Mouse (Mus musculus): Measurements from ENCODE around the gene Wdfy3.
"Not testable (repeated sequence)": the region's sequence is repeated elsewhere in the genome, so short reads cannot be mapped to it uniquely, and the experiment has no call there.

Gene Wdfy3

GRCm38 (mm10) chr5:102069767-102070413 is at the start of gene Wdfy3:
Gene Wdfy3, minus strand, starts transcription at chr5:102069921.
- no peak for DNase-seq (ENCODE audit: low read depth)

GRCm38 (mm10) chr5:102113009-102113408 is 43.3 kb upstream of the Wdfy3 start:
- no peak for DNase-seq (ENCODE audit: low read depth)

GRCm38 (mm10) chr5:102112034-102112433 is 42.3 kb upstream of the Wdfy3 start:
- DNase-seq (ENCODE audit: low read depth): no peak

GRCm38 (mm10) chr5:102110031-102110430 is 40.3 kb upstream of the Wdfy3 start:
- no peak for DNase-seq (ENCODE audit: low read depth)

GRCm38 (mm10) chr5:102105919-102106318 is 36.2 kb upstream of the Wdfy3 start:
- no peak for DNase-seq (ENCODE audit: low read depth)

GRCm38 (mm10) chr5:102101815-102102214 is 32.1 kb upstream of the Wdfy3 start:
- not testable (repeated sequence) for DNase-seq (ENCODE audit: low read depth)

GRCm38 (mm10) chr5:102100246-102101241 is 30.8 kb upstream of the Wdfy3 start:
- no peak for DNase-seq (ENCODE audit: low read depth)

- no peak for DNase-seq (ENCODE audit: low read depth)
Observed at GRCm38 (mm10) chr5:102095576-102095975, 25.9 kb upstream of the Wdfy3 start.

- no peak for DNase-seq (ENCODE audit: low read depth)
Observed at GRCm38 (mm10) chr5:102090686-102091085, 21.0 kb upstream of the Wdfy3 start.

- DNase-seq (ENCODE audit: low read depth): no peak
Observed at GRCm38 (mm10) chr5:102084737-102085705, 15.3 kb upstream of the Wdfy3 start.

GRCm38 (mm10) chr5:102074086-102074485 is 4.4 kb upstream of the Wdfy3 start:
- DNase-seq (ENCODE audit: low read depth): peak; percentile 58

GRCm38 (mm10) chr5:102072057-102072456 is 2.3 kb upstream of the Wdfy3 start:
- DNase-seq (ENCODE audit: low read depth): no peak

- DNase-seq (ENCODE audit: low read depth): no peak
Observed at GRCm38 (mm10) chr5:102071241-102071640, 1.5 kb upstream of the Wdfy3 start.

GRCm38 (mm10) chr5:102070788-102071187 is 1.1 kb upstream of the Wdfy3 start:
- no peak for DNase-seq (ENCODE audit: low read depth)

- no peak for DNase-seq (ENCODE audit: low read depth)
Observed at GRCm38 (mm10) chr5:102070414-102070768, 670 bp upstream of the Wdfy3 start.

- DNase-seq (ENCODE audit: low read depth): no peak
Observed at GRCm38 (mm10) chr5:102069051-102069766, 512 bp downstream of the Wdfy3 start.

GRCm38 (mm10) chr5:102066458-102066857 is 3.3 kb downstream of the Wdfy3 start:
- no peak for DNase-seq (ENCODE audit: low read depth)

GRCm38 (mm10) chr5:102063013-102063752 is 6.5 kb downstream of the Wdfy3 start:
- DNase-seq (ENCODE audit: low read depth): no peak

GRCm38 (mm10) chr5:102061816-102062215 is 7.9 kb downstream of the Wdfy3 start:
- no peak for DNase-seq (ENCODE audit: low read depth)

GRCm38 (mm10) chr5:102055946-102056345 is 13.8 kb downstream of the Wdfy3 start:
- no peak for DNase-seq (ENCODE audit: low read depth)

All from c-Kit-positive CD71-negative TER-119-negative erythroid progenitor cells, embryonic 14.5 days (primary cell).